Mouse (Mus musculus) lung, postnatal 0 days (tissue): ENCODE data around the gene Prss42. TPM values are rescaled to one million over a fixed set of nuclear protein-coding genes. Genes with fewer than 3 reads are reported as not detected.

Experiments used
- ATAC-seq: fragments of 200-750 bp; cut with Nextera tagmentation; 2 replicates; pipeline ENCODE4 v1.8.0; 2017; ENCODE audit warnings: moderate library complexity
- DNase-seq: peaks from one replicate; pipeline ENCODE4 v3.0.0-alpha.2; 2016; ENCODE audit warnings: low spot score
- H3K27ac ChIP-seq: fragments of 300-500 bp; sonication (generic); 2 replicates; pipeline ENCODE4 v1.5.1; 2014; ENCODE audit warnings: antibody characterized with exemption, mild to moderate bottlenecking, low read length, mixed read lengths
- H3K27me3 ChIP-seq: fragments of 300-500 bp; sonication (generic); replicated peaks from 2 replicates; pipeline ENCODE4 v1.6.1; 2014; ENCODE audit warnings: low read length, mixed read lengths; ENCODE audit not compliant: insufficient read depth
- H3K36me3 ChIP-seq: fragments of 300-500 bp; sonication (generic); 2 replicates; pipeline ENCODE4 v1.6.1; 2014; ENCODE audit warnings: low read length, mixed read lengths; ENCODE audit not compliant: insufficient read depth
- H3K4me1 ChIP-seq: fragments of 300-500 bp; sonication (generic); 2 replicates; pipeline ENCODE4 v1.6.1; 2014; ENCODE audit warnings: antibody characterized with exemption, low read depth, low read length, mixed read lengths; ENCODE audit not compliant: insufficient read depth
- H3K4me2 ChIP-seq: fragments of 300-500 bp; sonication (generic); replicated peaks from 2 replicates; pipeline ENCODE4 v1.6.1; 2014; ENCODE audit warnings: low read depth, mild to moderate bottlenecking, low read length, moderate library complexity, mixed read lengths
- H3K4me3 ChIP-seq: fragments of 300-500 bp; sonication (generic); 2 replicates; pipeline ENCODE4 v1.5.1; 2014; ENCODE audit warnings: low read depth, low read length
- H3K9ac ChIP-seq: fragments of 300-500 bp; sonication (generic); replicated peaks from 2 replicates; pipeline ENCODE4 v1.6.1; 2014; ENCODE audit warnings: low read depth, mild to moderate bottlenecking
- H3K9me3 ChIP-seq: fragments of 300-500 bp; sonication (generic); 2 replicates; pipeline ENCODE4 v1.6.1; 2016; ENCODE audit warnings: low read length, mixed read lengths
- CTCF ChIP-seq: IDR thresholded peaks from 2 replicates; pipeline ENCODE4 v1.5.1; 2016; ENCODE audit warnings: antibody characterized with exemption, mild to moderate bottlenecking
- EP300 ChIP-seq: IDR thresholded peaks from 2 replicates; pipeline ENCODE4 v1.6.1; 2016; ENCODE audit warnings: antibody characterized with exemption, mild to moderate bottlenecking, control low read depth
- WGBS: fragments of 180-500 bp; shearing (Covaris S2); extraction: QIAGEN DNeasy Blood & Tissue Kit; methylation state at CpG from one replicate; pipeline ENCODE4 v1.1.7; 2014; 5-methylcytosine and 5-hydroxymethylcytosine counted together
- polyA plus RNA-seq: library from polyadenylated mRNA; unstranded; fragments of >200 nt; fragmentation: Nextera tagmentation; extraction: Ambion mirVana; gene quantifications from 2 replicates; pipeline ENCODE4 v1.2.1, GENCODE M21; 2015

Gene Prss42
- polyA plus RNA-seq, 1 experiment from 2014 or later, result not detected

DNA sequence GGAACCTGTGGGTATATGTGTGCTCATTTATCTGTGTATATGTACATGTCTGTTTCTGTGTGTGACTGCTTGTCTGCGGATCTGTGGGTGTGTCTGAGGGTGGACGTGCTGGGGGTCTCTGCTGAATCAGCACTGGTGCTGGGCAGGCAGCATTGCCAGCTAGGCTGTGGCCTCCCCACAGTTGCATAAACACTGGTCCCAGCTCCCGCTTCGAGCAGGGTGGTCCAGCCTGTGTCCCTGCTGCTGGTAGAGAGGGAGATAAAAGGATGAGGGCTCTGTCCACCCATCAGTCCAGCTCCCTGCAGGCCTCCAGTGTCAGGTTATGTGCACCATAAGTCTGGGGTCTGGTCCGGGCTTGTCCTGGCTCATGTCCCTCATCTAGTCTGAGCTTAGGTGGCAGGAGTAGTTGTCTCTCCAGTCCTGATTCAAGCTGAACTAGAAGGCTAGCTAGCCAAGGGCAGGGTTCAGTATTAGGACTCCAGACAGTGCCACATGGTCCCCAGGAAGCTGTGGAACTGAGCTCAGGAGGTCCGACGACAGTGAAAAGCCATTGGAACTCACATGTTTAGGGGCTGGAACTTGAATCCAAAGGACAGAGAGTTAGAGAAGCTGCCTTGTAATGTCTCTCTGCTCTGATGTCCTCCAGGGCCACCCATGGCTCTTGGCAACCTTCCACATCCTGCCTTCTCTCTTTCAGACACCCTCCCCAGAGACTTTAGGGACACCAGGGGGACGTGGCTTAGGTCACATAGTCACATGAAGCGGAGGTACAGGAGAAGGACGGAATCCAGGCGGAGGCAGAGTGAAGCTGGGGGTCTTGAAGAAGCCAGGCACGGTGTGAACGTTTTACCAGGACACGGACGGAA, 23.3 kb upstream of the Prss42 start:
- DNase-seq (peak; percentile 31), ATAC-seq (peak; percentile 44; the same call in 1 of the 2 replicates)
- Histone ChIP-seq H3K4me1 (no peaks in the 10 kb centered on the region), H3K27ac (no peak overlapping the region), H3K9me3 (no peaks in the 10 kb centered on the region), H3K4me2 (0 out of 2 replicates have a peak overlapping the region, but pooled peaks have one; percentile 14), H3K9ac (no peak overlapping the region), H3K36me3 (no peaks in the 10 kb centered on the region), H3K27me3 (no peaks in the 10 kb centered on the region), H3K4me3 (no peak overlapping the region)
- WGBS, result 54% methylated on average over 15 of the region's 15 CpGs
- TF ChIP-seq EP300 (no peak), CTCF (no peak)

DNA sequence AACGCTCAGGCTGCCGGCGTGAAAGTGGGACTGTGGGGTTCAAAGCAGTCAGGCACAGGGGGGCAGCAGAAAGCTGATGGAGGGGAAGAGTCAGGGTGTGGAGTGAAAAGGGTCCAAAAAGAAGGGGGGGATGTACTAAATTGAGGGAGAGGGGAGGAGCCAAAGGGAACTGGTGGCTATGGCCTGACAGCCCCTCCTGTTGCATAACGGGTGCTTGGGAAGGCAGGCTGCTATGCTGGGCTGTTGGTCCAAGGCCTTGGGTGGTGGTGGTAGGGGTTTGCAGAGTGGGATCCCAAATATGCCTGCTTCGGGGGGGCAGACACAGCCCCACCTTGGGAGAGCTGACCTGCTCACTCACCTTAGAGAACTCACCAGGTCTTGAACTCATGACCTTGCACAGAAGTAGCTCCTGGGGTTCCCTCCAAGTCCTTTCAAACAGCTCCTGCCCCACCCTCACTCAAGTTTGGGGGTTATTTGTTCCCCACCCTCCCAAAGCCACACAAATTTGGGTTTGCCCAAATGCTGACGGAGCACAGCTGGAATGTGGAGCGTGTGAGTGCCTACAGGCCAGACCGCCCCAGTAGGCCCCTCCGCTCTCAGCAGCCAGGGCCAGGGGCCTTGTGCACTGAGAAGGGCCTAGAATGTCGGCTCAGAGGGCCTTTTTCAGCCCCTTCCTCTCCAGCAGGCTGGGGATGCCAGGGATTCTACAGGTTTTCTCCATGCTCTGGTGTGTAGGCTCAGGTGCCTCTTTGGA, 22.5 kb upstream of the Prss42 start:
- peak; percentile 58 for ATAC-seq
- Histone ChIP-seq H3K27me3 (no peaks in the 10 kb centered on the region; the same call in 1 of the 2 replicates), H3K4me2 (0 out of 2 replicates have a peak overlapping the region, but pooled peaks have one; percentile 14), H3K4me3 (no peak overlapping the region), H3K4me1 (no peaks in the 10 kb centered on the region), H3K27ac (no peak overlapping the region), H3K9me3 (no peaks in the 10 kb centered on the region), H3K36me3 (no peaks in the 10 kb centered on the region), H3K9ac (no peak overlapping the region)
- 61% methylated on average over 10 of the region's 10 CpGs for WGBS
- no peak; the same call in 1 of the 2 replicates for TF ChIP-seq CTCF
- TF ChIP-seq EP300, result no peak
- peak; percentile 53 for DNase-seq

DNA sequence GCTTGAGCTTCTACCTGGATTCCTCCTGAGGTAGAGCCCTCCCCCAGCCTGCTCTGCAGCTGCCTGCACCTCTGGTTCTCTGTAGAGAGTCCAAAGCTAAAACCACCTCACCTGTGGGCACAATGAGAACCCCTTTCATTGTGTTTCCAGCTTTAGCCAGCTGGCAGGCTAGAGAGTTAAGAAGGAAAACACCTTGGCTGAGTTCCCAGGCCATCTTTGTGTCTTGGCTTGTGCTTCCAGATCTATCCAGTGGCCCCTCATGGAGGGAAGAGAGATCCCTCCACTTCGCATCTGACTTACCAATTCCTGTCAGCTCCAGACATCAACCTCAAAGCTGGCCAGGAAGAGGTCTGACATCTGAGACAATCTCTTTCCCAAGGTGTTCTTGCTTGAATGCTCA, 19.9 kb upstream of the Prss42 start:
- Histone ChIP-seq H3K9me3 (no peaks in the 10 kb centered on the region), H3K4me3 (no peak overlapping the region), H3K4me1 (no peaks in the 10 kb centered on the region; the same call in 1 of the 2 replicates), H3K9ac (no peak overlapping the region), H3K27me3 (no peaks in the 10 kb centered on the region; the same call in 1 of the 2 replicates), H3K4me2 (no peak overlapping the region), H3K36me3 (no peaks in the 10 kb centered on the region), H3K27ac (no peak overlapping the region)
- no peak for TF ChIP-seq EP300
- DNase-seq (peak; percentile 16), ATAC-seq (no peak)
- 71% methylated on average over 1 of the region's 1 CpGs for WGBS

DNA sequence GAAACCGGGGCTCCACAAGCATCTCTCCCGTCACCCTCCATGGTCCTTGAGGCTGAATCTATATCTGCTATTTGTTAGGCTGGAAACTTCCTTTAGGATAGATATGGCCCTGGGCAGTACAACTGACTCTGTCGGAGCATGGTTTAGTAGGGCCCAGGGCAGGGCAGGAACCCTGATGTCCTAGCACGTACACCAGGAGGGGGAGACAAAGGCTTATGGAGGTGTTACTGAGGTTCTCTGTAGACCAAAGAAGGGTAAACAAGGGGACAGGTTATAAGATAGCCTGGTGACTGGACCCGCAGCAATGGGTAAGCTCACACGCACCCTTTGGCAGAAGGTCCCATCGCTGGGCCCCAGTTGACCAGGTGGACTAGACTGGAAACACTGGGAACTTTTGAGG, 19.4 kb upstream of the Prss42 start:
- H3K4me3 ChIP-seq, result no peak overlapping the region
- TF ChIP-seq CTCF (no peak; the same call in 1 of the 2 replicates), EP300 (no peak)
- no peaks in the 10 kb centered on the region for H3K36me3 ChIP-seq
- H3K9ac ChIP-seq, result no peak overlapping the region
- H3K27me3 ChIP-seq, result no peaks in the 10 kb centered on the region; the same call in 1 of the 2 replicates
- no peak overlapping the region for H3K4me2 ChIP-seq
- no peak overlapping the region for H3K27ac ChIP-seq
- WGBS, result 80% methylated on average over 7 of the region's 7 CpGs
- no peaks in the 10 kb centered on the region; the same call in 1 of the 2 replicates for H3K4me1 ChIP-seq
- ATAC-seq, result no peak
- DNase-seq, result no peak
- no peaks in the 10 kb centered on the region for H3K9me3 ChIP-seq

DNA sequence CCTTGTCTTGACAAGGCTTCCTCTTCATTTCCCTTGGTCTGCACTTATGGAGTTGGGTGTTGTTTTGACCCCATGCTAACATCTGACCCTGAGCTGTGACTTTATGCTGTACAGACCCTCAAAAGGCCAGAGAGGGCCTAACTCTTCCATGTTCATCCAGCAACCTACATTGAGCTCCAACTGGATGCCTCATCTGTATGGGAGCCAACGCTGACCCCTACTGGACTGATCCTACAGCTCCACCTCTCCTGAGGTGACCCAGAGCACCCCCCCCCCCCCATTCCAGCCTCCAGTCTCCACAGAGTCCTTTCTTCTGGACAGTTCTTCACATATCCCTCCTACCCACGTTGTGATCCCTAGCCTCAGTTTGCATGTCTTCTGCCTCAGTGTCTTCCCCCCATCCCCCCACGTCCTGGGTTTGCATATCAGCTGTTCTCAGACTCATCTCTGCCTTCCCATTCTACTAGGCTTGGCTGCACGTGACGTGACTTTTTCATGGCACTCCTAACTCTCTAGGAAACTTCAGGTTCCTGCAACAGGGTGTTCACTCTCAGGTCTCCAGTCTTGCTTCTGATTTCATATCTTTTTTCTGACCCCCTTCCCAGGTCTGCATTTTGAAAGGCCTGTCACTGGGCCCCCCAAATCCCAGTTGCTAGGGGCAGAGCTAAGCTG, 18.6 kb upstream of the Prss42 start:
- 66% methylated on average over 5 of the region's 5 CpGs for WGBS
- Histone ChIP-seq H3K4me1 (no peaks in the 10 kb centered on the region; the same call in 1 of the 2 replicates), H3K27me3 (no peaks in the 10 kb centered on the region; the same call in 1 of the 2 replicates), H3K27ac (no peak overlapping the region), H3K4me3 (no peak overlapping the region), H3K9ac (no peak overlapping the region), H3K4me2 (no peak overlapping the region), H3K9me3 (no peaks in the 10 kb centered on the region), H3K36me3 (no peaks in the 10 kb centered on the region)
- DNase-seq, result peak; percentile 26
- no peak for ATAC-seq
- TF ChIP-seq EP300 (no peak), CTCF (peak; percentile 56)
